Mouse (Mus musculus) brain, embryonic 14.5 days (tissue): ENCODE data around the gene Samd8.

Experiments used
- CTCF ChIP-seq: fragments of 200-500 bp; IDR thresholded peaks from 2 replicates; pipeline ENCODE4 v1.5.1; 2012; ENCODE audit warnings: inconsistent platforms, mild to moderate bottlenecking, moderate library complexity, borderline replicate concordance; ENCODE audit not compliant: insufficient read depth, insufficient read length; ENCODE audit errors: extremely low read depth
- POLR2A ChIP-seq: fragments of 200-500 bp; IDR thresholded peaks from 2 replicates; pipeline ENCODE4 v1.6.1; 2012; ENCODE audit warnings: mild to moderate bottlenecking, inconsistent platforms, borderline replicate concordance; ENCODE audit not compliant: poor library complexity, insufficient read depth, insufficient read length, severe bottlenecking; ENCODE audit errors: extremely low read depth

GRCm38 (mm10) chr14:21729936-21730335, 20.4 kb upstream of the Samd8 start:
- TF ChIP-seq CTCF = no peak
- no peak for TF ChIP-seq POLR2A
